Mouse (Mus musculus): Measurements from ENCODE around the gene Atp5g1. TPM values are rescaled to one million over a fixed set of nuclear protein-coding genes. Genes with fewer than 3 reads are reported as not detected.

Atp5g1 gene
- polyA plus RNA-seq, 1 experiment from 2014 or later, result 605 TPM

DNA sequence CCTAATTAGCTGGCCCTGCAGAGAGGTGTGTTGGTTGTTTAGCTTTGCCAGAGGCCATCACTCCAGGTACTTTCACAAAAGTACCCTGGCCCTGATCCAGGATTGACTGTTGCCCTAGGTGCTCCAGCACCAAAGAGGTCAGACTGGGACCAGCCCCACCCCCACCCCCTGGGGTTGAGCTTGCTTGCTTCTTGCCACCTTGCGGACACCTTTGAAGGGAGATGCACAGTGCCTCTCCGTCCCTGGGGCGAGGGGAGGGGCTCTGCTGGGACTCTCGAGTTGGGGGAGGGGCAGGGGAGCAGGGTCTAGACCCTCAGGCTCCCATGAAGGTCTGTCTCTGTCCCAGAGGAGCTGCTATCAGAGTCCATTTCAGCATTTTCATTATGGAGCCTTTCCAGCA is 25.5 kb downstream of the Atp5g1 start:
- no peak for ATAC-seq
- no peaks in the 10 kb centered on the region for H3K27me3 ChIP-seq
- no peak for TF ChIP-seq CTCF (IDR thresholded peaks at IDR 0.05)
- CTCF ChIA-PET, result no interaction called here
- in situ Hi-C loops (cut with MboI; ENCODE audit: low pct_unique_long_range_greater_than_20kb), result no loop called here
- DNase-seq (ENCODE audit: low read depth, low spot score), result no peak
- POLR2A ChIA-PET, result interaction anchor here (0.7 kb wide), 1 partner anchor 180 kb away, joined by 3 read pairs; no protein-coding TSS in a partner anchor

GRCm38 (mm10) chr11:96047469-96048373 is 27.7 kb downstream of the Atp5g1 start:
- CTCF ChIA-PET, result interaction anchor here (1.0 to 2.6 kb wide), 4 partner anchors 9 to 220 kb away, joined by 3 to 7 read pairs (median 4); no protein-coding TSS in a partner anchor
- DNase-seq (ENCODE audit: low read depth, low spot score) (no peak), ATAC-seq (no peak)
- in situ Hi-C loops (cut with MboI; ENCODE audit: low pct_unique_long_range_greater_than_20kb), result no loop called here
- TF ChIP-seq CTCF (IDR thresholded peaks at IDR 0.05), result no peak
- no peaks in the 10 kb centered on the region for H3K27me3 ChIP-seq
- POLR2A ChIA-PET, result no interaction called here

DNA sequence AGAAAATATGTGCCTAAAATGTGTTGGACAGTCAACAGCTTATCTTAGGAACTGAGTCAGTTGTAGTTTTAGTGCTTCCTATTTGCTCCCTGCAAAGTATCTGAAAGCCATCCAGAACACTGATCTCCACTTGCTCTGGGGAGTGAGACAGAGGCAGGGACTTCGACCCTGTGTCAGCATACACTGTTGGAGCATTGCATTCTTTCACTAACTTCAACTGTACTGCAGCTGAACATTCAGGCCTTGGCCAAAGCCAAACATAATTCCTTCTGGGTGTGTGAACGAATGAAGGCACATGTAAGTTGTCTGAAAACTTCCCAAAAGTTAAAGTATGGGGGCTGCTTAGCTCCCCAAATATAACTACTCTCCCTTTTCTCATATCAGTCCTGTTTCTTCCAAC is 28.7 kb downstream of the Atp5g1 start:
- ATAC-seq (no peak), DNase-seq (ENCODE audit: low read depth, low spot score) (no peak)
- in situ Hi-C loops (cut with MboI; ENCODE audit: low pct_unique_long_range_greater_than_20kb), result no loop called here
- CTCF ChIA-PET, result interaction anchor here (1.2 to 2.6 kb wide), 3 partner anchors 10 to 219 kb away, joined by 3 to 7 read pairs (median 4); no protein-coding TSS in a partner anchor
- TF ChIP-seq CTCF (IDR thresholded peaks at IDR 0.05), result no peak
- H3K27me3 ChIP-seq, result no peaks in the 10 kb centered on the region
- POLR2A ChIA-PET, result no interaction called here

DNA sequence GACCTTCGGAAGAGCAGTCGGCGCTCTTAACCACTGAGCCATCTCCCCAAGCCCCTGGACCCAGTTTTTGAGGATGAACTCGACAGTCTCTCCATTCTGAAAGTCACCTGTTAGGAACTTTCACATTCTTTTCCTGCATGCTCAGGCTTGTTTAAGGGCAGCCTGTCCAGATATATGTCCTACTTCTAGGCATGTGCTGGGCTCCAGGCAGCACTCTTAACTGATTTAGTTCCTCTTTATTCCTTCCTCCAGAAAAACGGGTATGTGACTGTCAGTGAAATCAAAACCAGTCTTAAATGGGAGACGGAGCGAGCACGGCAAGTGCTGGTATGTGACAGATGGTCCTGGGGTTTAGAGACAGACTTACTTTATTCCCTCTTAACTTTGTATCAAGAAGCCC is 29.4 kb downstream of the Atp5g1 start:
- CTCF ChIA-PET, result interaction anchor here (1.2 to 2.6 kb wide), 3 partner anchors 11 to 218 kb away, joined by 3 to 7 read pairs (median 4); no protein-coding TSS in a partner anchor
- DNase-seq (ENCODE audit: low read depth, low spot score) (no peak), ATAC-seq (no peak)
- POLR2A ChIA-PET, result no interaction called here
- H3K27me3 ChIP-seq, result no peaks in the 10 kb centered on the region
- TF ChIP-seq CTCF (IDR thresholded peaks at IDR 0.05), result no peak
- in situ Hi-C loops (cut with MboI; ENCODE audit: low pct_unique_long_range_greater_than_20kb), result no loop called here

DNA sequence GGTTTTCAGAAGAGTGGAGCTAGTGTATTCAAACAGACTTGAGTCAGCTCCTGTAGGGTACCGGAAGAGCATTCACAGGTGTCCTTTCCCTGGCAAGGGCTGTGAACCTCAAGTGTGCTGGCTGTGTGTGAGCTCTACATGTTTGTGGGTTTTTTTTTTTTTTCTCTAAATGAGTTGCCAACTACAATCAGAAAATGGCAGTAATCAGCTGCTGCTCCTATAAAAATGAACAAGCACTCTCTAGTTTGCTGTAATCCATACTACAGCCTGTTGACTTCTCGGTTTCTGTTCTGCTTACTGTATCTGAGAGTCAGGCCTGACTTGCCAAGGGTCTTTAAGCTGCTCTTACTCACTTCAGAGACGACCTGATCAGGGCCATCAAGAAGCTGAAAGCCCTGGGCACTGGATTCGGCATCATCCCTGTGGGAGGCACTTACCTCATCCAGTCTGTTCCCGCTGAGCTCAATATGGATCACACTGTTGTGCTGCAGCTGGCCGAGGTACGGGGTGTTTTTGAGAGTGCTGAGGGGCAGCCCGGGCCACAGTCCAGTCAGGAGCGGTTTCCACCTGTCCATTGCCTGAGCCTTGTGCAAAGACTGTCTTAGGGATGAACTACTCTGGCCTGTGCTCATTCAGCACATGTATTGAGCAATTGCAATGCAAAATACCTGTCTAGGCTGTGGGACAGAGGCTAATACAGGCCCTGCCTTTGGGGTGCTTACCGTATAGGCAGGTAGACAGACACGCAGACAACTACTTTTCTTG is 30.5 kb downstream of the Atp5g1 start:
- ATAC-seq (no peak), DNase-seq (ENCODE audit: low read depth, low spot score) (no peak)
- in situ Hi-C loops (cut with MboI; ENCODE audit: low pct_unique_long_range_greater_than_20kb), result no loop called here
- H3K27me3 ChIP-seq, result no peaks in the 10 kb centered on the region
- ChIA-PET POLR2A (no interaction called here), CTCF (no interaction called here)
- TF ChIP-seq CTCF (IDR thresholded peaks at IDR 0.05), result no peak

DNA sequence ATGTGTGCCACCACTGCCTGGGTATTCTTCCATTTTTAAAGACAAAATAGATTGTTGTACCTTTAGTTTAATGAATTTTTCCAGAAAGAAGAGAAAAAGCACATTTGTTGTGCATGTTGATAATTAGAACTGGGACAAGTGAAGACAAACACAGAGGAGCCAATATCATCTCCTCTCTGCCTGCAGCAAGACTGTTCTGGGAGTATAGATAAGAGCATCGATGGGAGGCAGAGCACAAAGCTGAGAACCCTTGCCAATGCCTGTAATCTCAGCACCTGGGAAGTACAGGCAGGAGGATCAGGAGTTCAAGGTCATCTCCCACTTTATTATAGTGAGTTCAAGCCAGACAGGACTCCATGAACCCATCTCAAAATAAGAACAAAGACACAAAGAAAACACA is 36.9 kb downstream of the Atp5g1 start:
- ATAC-seq, result no peak
- DNase-seq (ENCODE audit: low read depth, low spot score), result no peak
- no peaks in the 10 kb centered on the region for H3K27me3 ChIP-seq
- CTCF ChIA-PET, result no interaction called here
- in situ Hi-C loops (cut with MboI; ENCODE audit: low pct_unique_long_range_greater_than_20kb), result no loop called here
- TF ChIP-seq CTCF (IDR thresholded peaks at IDR 0.05), result no peak
- POLR2A ChIA-PET, result no interaction called here

DNA sequence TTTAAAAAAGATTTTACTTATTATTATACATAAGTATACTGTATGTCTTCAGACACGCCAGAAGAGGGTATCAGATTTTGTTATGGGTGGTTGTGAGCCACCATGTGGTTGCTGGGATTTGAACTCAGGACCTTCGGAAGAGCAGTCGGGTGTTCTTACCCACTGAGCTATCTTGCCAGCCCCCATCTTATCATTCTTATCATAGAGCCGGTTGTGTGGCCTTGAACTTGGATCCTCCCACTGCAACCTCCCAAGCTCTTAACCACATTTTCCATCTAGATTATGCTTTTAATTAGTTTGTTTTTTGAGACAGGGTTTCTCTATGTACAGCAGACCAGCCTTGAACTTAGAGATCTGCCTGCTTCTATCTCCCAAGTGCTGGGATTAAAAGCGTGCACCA is 38.0 kb downstream of the Atp5g1 start:
- in situ Hi-C loops (cut with MboI; ENCODE audit: low pct_unique_long_range_greater_than_20kb), result no loop called here
- POLR2A ChIA-PET, result no interaction called here
- TF ChIP-seq CTCF (IDR thresholded peaks at IDR 0.05), result no peak
- DNase-seq (ENCODE audit: low read depth, low spot score), result no peak
- no peaks in the 10 kb centered on the region for H3K27me3 ChIP-seq
- CTCF ChIA-PET, result no interaction called here
- ATAC-seq, result no peak

- DNase-seq (ENCODE audit: low read depth, low spot score), result no peak
- in situ Hi-C loops (cut with MboI; ENCODE audit: low pct_unique_long_range_greater_than_20kb), result no loop called here
- H3K27me3 ChIP-seq, result no peaks in the 10 kb centered on the region
- TF ChIP-seq CTCF (IDR thresholded peaks at IDR 0.05), result no peak
- ATAC-seq, result no peak
- ChIA-PET POLR2A (no interaction called here), CTCF (interaction anchor here (1.1 kb wide), 1 partner anchor 54 kb away, joined by 3 read pairs; no protein-coding TSS in a partner anchor)
These were observed 40.3 kb downstream of the Atp5g1 start for GRCm38 (mm10) chr11:96035133-96035532.

DNA sequence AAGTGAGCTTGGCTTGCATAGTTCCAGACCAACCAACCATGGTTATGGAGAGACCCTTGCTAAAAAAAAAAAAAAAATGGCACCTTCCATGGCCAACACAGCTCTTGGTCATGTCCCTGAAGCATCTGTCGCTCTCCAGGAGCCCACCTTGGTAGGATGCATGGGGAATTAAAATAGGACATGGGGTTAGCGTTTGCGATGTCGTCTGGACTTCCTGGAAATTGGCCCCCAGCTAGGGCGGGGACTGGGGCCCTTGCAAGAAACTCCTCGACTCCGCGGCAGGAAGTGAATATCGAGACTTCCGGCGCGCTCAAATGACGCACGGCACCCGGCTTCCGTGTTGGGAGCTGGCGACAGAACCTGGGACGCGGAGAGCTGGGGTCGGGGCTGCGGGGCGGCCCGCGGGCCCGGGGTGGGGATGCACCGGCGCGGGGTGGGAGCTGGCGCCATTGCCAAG is 40.8 kb downstream of the Atp5g1 start, which contains the start of gene Snf8:
Gene Snf8, plus strand, starts transcription at position 290 of the 457 bp plus-strand sequence.
- in situ Hi-C loops (cut with MboI; ENCODE audit: low pct_unique_long_range_greater_than_20kb), result no loop called here
- CTCF ChIA-PET, result interaction anchor here (0.8 to 1.6 kb wide), 4 partner anchors 54 to 207 kb away, joined by 3 to 5 read pairs (median 4); no protein-coding TSS in a partner anchor
- peak; percentile 67 for DNase-seq (ENCODE audit: low read depth, low spot score)
- ATAC-seq, result peak; percentile 35
- POLR2A ChIA-PET, result interaction anchor here (0.6 to 1.2 kb wide), 4 partner anchors 28 to 899 kb away, joined by 3 to 7 read pairs (median 4); no protein-coding TSS in a partner anchor
- H3K27me3 ChIP-seq, result no peaks in the 10 kb centered on the region
- TF ChIP-seq CTCF (IDR thresholded peaks at IDR 0.05), result no peak

- POLR2A ChIA-PET, result interaction anchor here (0.6 to 1.2 kb wide), 5 partner anchors 28 to 935 kb away, joined by 3 to 7 read pairs (median 3); no protein-coding TSS in a partner anchor
These were observed 41.4 kb downstream of the Atp5g1 start for GRCm38 (mm10) chr11:96034116-96034515.

More at GRCm38 (mm10) chr11:96034116-96034515, 41.4 kb downstream of the Atp5g1 start:
- in situ Hi-C loops (cut with MboI; ENCODE audit: low pct_unique_long_range_greater_than_20kb), result no loop called here
- DNase-seq (ENCODE audit: low read depth, low spot score) (no peak), ATAC-seq (no peak)
- no peaks in the 10 kb centered on the region for H3K27me3 ChIP-seq
- CTCF ChIA-PET, result interaction anchor here (0.8 to 1.6 kb wide), 4 partner anchors 53 to 207 kb away, joined by 3 to 5 read pairs (median 4); no protein-coding TSS in a partner anchor
- no peak for TF ChIP-seq CTCF (IDR thresholded peaks at IDR 0.05)
